Mouse (Mus musculus) ES-E14 (cell line): ENCODE measurements around the gene Limk1. TPM values are rescaled to one million over a fixed set of nuclear protein-coding genes. Genes with fewer than 3 reads are reported as not detected.

Experiments
- DNase-seq: peaks from one replicate; pipeline ENCODE4 v3.0.0-alpha.2; 2013; ENCODE audit warnings: low read depth, low spot score
- H3K27ac ChIP-seq: 2 replicates; pipeline ENCODE4 v1.5.1; 2012; ENCODE audit warnings: low read depth, mild to moderate bottlenecking, low read length, moderate library complexity, mixed read lengths; ENCODE audit not compliant: poor library complexity, insufficient read depth, severe bottlenecking
- H3K36me3 ChIP-seq: 2 replicates; pipeline ENCODE4 v1.6.1; 2012; ENCODE audit warnings: mild to moderate bottlenecking, low read length, moderate library complexity, mixed read lengths; ENCODE audit not compliant: control insufficient read depth, poor library complexity, insufficient read depth, severe bottlenecking
- H3K4me1 ChIP-seq, 2 experiments: fragments of 150-350 bp in 1 of 2; sonication (generic) in 1 of 2; 2 replicates each; pipeline ENCODE4 v1.6.1; 2012; ENCODE audit warnings: low read length in 2 of 2, mild to moderate bottlenecking in 1 of 2, mixed read lengths in 1 of 2; ENCODE audit not compliant: control insufficient read depth in 2 of 2, insufficient read depth in 2 of 2, poor library complexity in 1 of 2
- H3K4me3 ChIP-seq, 2 experiments: fragments of 150-350 bp in 1 of 2; sonication (generic) in 1 of 2; 2 replicates each; pipeline ENCODE4 v1.5.1; 2012; ENCODE audit warnings: low read length in 2 of 2, low read depth in 1 of 2, mild to moderate bottlenecking in 1 of 2, mixed read lengths in 1 of 2; ENCODE audit not compliant: insufficient read depth in 1 of 2, poor library complexity in 1 of 2, severe bottlenecking in 1 of 2
- H3K9ac ChIP-seq: 2 replicates; pipeline ENCODE4 v1.6.1; 2012; ENCODE audit warnings: low read depth, mild to moderate bottlenecking, low read length, mixed read lengths; ENCODE audit not compliant: poor library complexity, insufficient read depth, severe bottlenecking
- H3K9me3 ChIP-seq: fragments of 150-350 bp; sonication (generic); 2 replicates; pipeline ENCODE4 v1.6.1; 2012; ENCODE audit warnings: low read depth, mild to moderate bottlenecking, low read length; ENCODE audit not compliant: control insufficient read depth, insufficient read depth
- CHD2 ChIP-seq: IDR thresholded peaks from 2 replicates; pipeline ENCODE4 v1.6.1; 2014; ENCODE audit warnings: mild to moderate bottlenecking, low read depth, low read length, inconsistent platforms
- HCFC1 ChIP-seq: IDR thresholded peaks from 2 replicates; pipeline ENCODE4 v1.6.1; 2012; ENCODE audit warnings: low read length, inconsistent platforms, borderline replicate concordance; ENCODE audit not compliant: insufficient read depth
- MAFK ChIP-seq: IDR thresholded peaks from 2 replicates; pipeline ENCODE4 v1.6.1; 2014; ENCODE audit warnings: mild to moderate bottlenecking, low read depth, low read length, inconsistent platforms; ENCODE audit not compliant: insufficient read depth
- ZC3H11A ChIP-seq: IDR thresholded peaks from 2 replicates; pipeline ENCODE4 v1.6.1; 2012; ENCODE audit warnings: low read depth, mild to moderate bottlenecking, inconsistent platforms, low read length, borderline replicate concordance
- ZNF384 ChIP-seq: IDR thresholded peaks from 2 replicates; pipeline ENCODE4 v1.6.1; 2012; ENCODE audit warnings: low read depth, low read length, inconsistent platforms
- in situ Hi-C, 2 experiments: fragments of 600-800 bp; cut with MboI; formaldehyde crosslinking; loops; one replicate each; pipeline ENCODE4 v1.15.1; 2025; ENCODE audit warnings: low sequenced_read_pairs in 2 of 2, inconsistent platforms in 1 of 2; ENCODE audit not compliant: unreplicated experiment in 2 of 2
- total RNA-seq: library from RNA; depleted of rRNA; stranded (reverse); fragments of 300-350 nt; gene quantifications from 2 replicates; pipeline ENCODE4 v1.2.3, GENCODE M21; 2012

Gene Limk1
- total RNA-seq, 1 experiment = 15.9 TPM

GRCm38 (mm10) chr5:134637820-134638367 lies 50.5 kb downstream of the Limk1 start:
- H3K9me3 ChIP-seq = no peaks in the 10 kb centered on the region
- H3K4me3 ChIP-seq = peak overlapping the region; percentile 90 to 94
- no peak overlapping the region for H3K27ac ChIP-seq
- H3K9ac ChIP-seq = peak overlapping the region; percentile 99
- DNase-seq = no peak
- peaks cover 7 to 8% of the 10 kb centered on the region in 2 experiments; a peak in 3 of 4 replicates for H3K4me1 ChIP-seq
- H3K36me3 ChIP-seq = peaks cover 18% of the 10 kb centered on the region
- in situ Hi-C loops = no loop called here
- TF ChIP-seq MAFK = no peak
- TF ChIP-seq ZNF384 = no peak
- no peak for TF ChIP-seq HCFC1

GRCm38 (mm10) chr5:134632841-134633240 lies 55.6 kb downstream of the Limk1 start:
- H3K9ac ChIP-seq = no peak overlapping the region
- no peaks in the 10 kb centered on the region for H3K9me3 ChIP-seq
- peaks cover 28% of the 10 kb centered on the region for H3K36me3 ChIP-seq
- H3K27ac ChIP-seq = no peak overlapping the region
- no peak for DNase-seq
- no peak overlapping the region for H3K4me3 ChIP-seq
- H3K4me1 ChIP-seq = peaks cover 5 to 11% of the 10 kb centered on the region in 2 experiments; a peak in 3 of 4 replicates
- in situ Hi-C loops = no loop called here
- no peak for TF ChIP-seq CHD2
- TF ChIP-seq MAFK = no peak

GRCm38 (mm10) chr5:134630835-134631234 lies 57.6 kb downstream of the Limk1 start:
- Histone ChIP-seq H3K9ac (no peak overlapping the region), H3K27ac (no peak overlapping the region), H3K36me3 (peaks cover 37% of the 10 kb centered on the region), H3K4me3 (no peak overlapping the region), H3K9me3 (no peaks in the 10 kb centered on the region), H3K4me1 (peaks cover 3 to 9% of the 10 kb centered on the region in 2 experiments; a peak in 3 of 4 replicates)
- DNase-seq = no peak
- TF ChIP-seq CHD2 = no peak
- TF ChIP-seq ZNF384 = no peak
- no peak for TF ChIP-seq HCFC1
- TF ChIP-seq MAFK = no peak
- no peak for TF ChIP-seq ZC3H11A
- in situ Hi-C loops = no loop called here

DNA sequence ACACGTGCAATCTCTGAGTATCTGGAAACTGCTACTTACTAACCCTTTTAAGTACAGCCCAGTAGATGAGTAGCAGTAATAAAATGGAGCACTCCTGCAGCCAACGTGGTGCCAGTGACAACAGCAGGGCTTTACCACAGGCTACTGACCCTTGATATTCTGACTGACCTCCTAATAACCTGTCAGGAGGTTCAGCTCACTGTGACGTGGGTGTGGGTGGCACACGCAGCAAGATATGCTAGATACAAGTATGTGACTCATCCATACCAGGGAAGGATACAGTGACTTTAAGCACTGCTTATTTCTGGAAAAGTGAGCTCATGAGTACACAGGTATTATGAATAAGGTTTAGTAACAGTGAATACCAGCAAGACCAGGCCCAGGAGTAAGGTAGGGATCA lies 58.9 kb downstream of the Limk1 start:
- H3K36me3 ChIP-seq = peaks cover 42% of the 10 kb centered on the region
- TF ChIP-seq MAFK = no peak
- no peak for DNase-seq
- in situ Hi-C loops = no loop called here
- H3K4me3 ChIP-seq = no peak overlapping the region
- H3K9ac ChIP-seq = no peak overlapping the region
- no peaks in the 10 kb centered on the region for H3K9me3 ChIP-seq
- H3K4me1 ChIP-seq = peaks cover under 1 to 9% of the 10 kb centered on the region in 2 experiments; a peak in 3 of 4 replicates
- no peak overlapping the region for H3K27ac ChIP-seq

- no peak overlapping the region for H3K4me3 ChIP-seq
- H3K27ac ChIP-seq = no peak overlapping the region
- no peak for DNase-seq
- peaks cover 73% of the 10 kb centered on the region for H3K36me3 ChIP-seq
- no peaks in the 10 kb centered on the region for H3K9me3 ChIP-seq
- no peaks in the 10 kb centered on the region; a peak in 1 of 4 replicates for H3K4me1 ChIP-seq
- TF ChIP-seq CHD2 (no peak), MAFK (no peak), ZNF384 (no peak)
- in situ Hi-C loops = no loop called here
- H3K9ac ChIP-seq = no peak overlapping the region
Observed at GRCm38 (mm10) chr5:134622069-134622468, 66.3 kb downstream of the Limk1 start.
